Mouse (Mus musculus) layer of hippocampus, adult 18-20 months (tissue): ENCODE data around the gene St8sia2. TPM values are rescaled to one million over a fixed set of nuclear protein-coding genes. Genes with fewer than 3 reads are reported as not detected.
"Not testable (repeated sequence)": the region's sequence is repeated elsewhere in the genome, so short reads cannot be mapped to it uniquely, and the experiment has no call there.

Source experiments
- DNase-seq, 2 experiments: peaks; one replicate each; pipeline ENCODE4 v3.0.0; 2022; ENCODE audit warnings: low spot score in 2 of 2
- total RNA-seq, 2 experiments: library from RNA; stranded (reverse); gene quantifications; 2 replicates each; pipeline ENCODE4 v1.2.3; 2021

St8sia2 gene
- total RNA-seq, 2 experiments from 2014 or later = 1.0 to 1.1 TPM

- DNase-seq = no peak
Measured at GRCm38 (mm10) chr7:74000743-74001510, 12.6 kb downstream of the St8sia2 start.

- no peak for DNase-seq
Measured at GRCm38 (mm10) chr7:73989366-73989765, 24.1 kb downstream of the St8sia2 start.

DNA sequence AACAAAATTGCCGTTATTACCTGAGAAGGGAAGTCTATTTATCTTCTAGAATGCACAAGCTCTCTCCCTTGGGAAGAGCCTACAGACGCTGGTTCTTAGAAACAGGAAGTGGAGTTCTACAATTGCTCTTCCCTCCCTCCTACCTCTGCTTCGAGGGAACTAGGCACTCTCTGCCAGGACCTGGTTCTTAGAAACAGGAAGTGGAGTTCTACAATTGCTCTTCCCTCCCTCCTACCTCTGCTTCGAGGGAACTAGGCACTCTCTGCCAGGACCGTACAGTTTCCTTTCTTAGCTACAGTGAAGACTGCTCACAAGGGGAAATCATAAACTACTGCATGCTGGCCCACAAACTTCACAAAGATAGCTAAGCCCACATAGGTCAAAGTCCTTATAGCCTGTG, 41.3 kb downstream of the St8sia2 start:
- DNase-seq = not testable (repeated sequence)

- no peak for DNase-seq
Measured at GRCm38 (mm10) chr7:73965164-73965563, 48.3 kb downstream of the St8sia2 start.

GRCm38 (mm10) chr7:73962431-73962830, 51.1 kb downstream of the St8sia2 start:
- no peak for DNase-seq

DNA sequence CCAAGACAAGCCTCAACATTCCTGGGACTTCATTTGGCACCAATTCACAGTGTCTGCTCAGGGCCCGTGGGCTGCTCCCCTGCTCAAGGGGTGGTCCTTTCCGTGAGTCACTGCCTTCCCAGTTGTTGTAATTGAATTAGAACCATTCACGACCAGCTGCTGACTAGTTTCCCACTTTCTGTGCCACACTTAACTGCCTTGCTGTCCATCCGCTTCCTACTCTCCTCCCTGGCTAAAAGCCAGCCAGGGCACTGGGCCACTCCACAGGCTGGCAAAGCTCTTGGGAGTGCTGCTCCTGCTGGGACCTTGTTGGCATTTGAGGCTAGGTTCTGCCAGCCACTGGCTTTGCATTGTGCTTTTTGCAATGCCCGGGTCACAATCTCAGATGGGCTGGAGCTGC, 59.0 kb downstream of the St8sia2 start:
- DNase-seq = peak in 1 of 2 experiments; percentile 11

GRCm38 (mm10) chr7:73953131-73953530, 60.4 kb downstream of the St8sia2 start:
- no peak for DNase-seq

GRCm38 (mm10) chr7:73941640-73942039, 71.8 kb downstream of the St8sia2 start:
- no peak for DNase-seq

GRCm38 (mm10) chr7:73939236-73939635, 74.3 kb downstream of the St8sia2 start:
- DNase-seq = no peak

GRCm38 (mm10) chr7:73938046-73938810, 75.3 kb downstream of the St8sia2 start:
- DNase-seq = no peak

GRCm38 (mm10) chr7:73936119-73936518, 77.4 kb downstream of the St8sia2 start:
- no peak for DNase-seq

GRCm38 (mm10) chr7:73935703-73936102, 77.8 kb downstream of the St8sia2 start:
- DNase-seq = no peak

- DNase-seq = no peak
Measured at GRCm38 (mm10) chr7:73933036-73933435, 80.5 kb downstream of the St8sia2 start.

- DNase-seq = no peak
Measured at GRCm38 (mm10) chr7:73920921-73921485, 92.5 kb downstream of the St8sia2 start.

DNA sequence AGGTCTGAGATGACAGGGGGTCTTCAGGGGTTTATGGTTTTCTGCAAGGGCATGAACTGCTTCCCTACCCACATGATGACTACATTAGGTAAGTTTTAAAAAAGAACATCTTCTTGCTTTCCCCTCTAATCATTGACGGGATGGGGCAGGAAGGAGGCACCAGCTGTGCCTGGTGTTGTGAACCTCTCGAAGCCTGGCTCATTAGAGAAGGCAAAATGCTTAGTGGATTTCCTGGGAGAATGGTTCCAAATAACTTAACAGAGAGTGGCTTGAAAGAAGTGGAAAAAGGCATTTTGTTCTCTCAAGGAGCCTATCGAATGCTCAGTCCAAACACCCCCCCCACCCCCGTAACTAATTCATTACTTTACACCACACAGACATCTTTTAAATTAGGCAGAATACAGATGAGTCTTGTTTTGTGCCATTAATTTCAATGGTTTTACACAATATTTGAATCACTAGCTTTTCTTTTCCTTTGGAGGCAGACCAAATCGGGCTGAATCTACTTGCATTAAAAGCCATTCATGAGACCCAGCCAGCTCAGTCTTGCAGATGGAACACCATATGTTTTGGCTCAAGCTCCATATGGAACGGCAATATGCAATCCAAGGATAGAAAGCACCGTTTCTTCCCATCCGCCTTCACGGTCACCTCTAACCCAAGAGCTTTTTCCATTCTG, 95.7 kb downstream of the St8sia2 start:
- DNase-seq = peak; percentile 86 to 95

DNA sequence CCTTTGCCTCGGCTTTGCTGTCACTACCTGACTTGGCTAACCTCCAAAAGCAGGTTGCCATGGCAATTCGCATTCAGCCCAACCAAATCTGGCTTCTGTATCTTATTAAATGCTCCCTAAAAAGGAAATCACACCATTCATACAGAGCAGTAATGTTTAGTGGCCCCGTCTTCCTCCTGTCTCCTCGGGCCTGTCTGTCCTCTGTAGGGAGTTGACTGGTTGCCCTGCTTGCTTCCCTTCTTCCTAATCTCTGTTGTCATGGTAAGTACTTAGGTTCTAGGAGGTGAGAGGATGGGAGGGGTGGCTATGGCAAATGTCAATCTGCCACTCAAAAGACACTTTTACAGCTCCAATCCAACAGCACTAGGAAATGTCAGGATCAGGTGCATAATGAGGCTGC, 101.6 kb downstream of the St8sia2 start:
- no peak for DNase-seq

DNA sequence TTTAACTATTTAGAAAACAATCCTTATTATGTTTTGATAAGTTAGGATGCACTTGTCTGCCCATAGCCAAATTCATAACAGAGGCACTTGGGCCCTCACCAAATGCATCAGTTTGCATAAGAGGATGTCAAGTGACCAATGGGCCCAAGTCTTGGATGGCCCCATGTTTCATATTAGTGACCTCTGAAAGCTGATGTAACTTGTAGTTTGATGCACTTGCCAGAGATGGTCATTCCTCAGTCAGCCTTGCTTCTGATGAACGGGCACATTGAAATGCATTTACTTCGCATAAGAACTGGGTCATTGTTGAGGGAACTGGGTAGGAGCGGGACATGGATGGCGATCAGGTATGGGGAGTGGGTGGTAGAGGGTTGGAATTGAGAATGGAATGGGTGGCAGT, 102.6 kb downstream of the St8sia2 start:
- no peak for DNase-seq

DNA sequence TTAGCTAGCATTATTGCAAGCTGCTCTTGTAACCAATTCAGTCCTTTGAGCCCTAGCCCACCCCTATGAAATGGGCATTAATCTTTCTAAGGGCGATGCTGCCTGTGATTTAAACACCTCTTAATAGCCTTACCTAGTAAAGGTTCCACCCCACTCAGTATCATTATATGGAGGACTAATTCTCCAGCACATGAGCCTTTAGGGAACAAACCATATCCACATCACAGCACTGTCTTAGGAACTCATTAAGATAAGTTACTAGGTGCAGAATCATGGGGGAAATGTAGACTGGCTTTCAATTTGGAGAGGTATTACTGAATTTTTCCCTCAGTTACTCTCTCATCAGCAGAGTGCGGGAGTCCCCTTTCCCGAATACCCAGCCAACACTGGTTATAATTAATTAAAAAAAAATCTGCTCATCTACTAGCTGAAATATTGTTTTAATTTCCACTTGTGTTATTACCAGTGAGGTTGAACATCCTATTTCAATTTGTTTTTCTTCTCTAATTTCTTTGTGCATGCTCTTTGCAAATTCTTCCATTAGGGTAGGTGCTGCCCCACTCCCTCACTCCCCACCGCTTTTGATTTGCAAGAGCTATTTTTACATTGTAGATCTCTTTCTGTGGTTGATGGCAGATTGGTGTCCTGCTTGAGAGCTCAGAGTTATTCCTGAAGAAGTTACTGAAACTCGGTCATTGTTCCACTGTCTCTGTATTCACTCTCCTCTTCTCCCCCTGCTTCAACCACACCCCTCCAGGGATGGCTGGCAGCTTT, 103.9 kb downstream of the St8sia2 start:
- DNase-seq = no peak

GRCm38 (mm10) chr7:73894506-73894905, 119.0 kb downstream of the St8sia2 start:
- DNase-seq = no peak

- no peak for DNase-seq
Measured at GRCm38 (mm10) chr7:73891830-73892229, 121.7 kb downstream of the St8sia2 start.
